Mouse (Mus musculus) midbrain, embryonic 14.5 days (tissue): ENCODE results near the gene Nrg4. TPM values are rescaled to one million over a fixed set of nuclear protein-coding genes. Genes with fewer than 3 reads are reported as not detected.
A peak's percentile ranks its signal among the peaks of the same experiment; 100 is the strongest.

ENCODE experiments used
- ATAC-seq: fragments of 200-750 bp; cut with Nextera tagmentation; 2 replicates; pipeline ENCODE4 v1.8.0; 2017; ENCODE audit warnings: moderate number of reproducible peaks, moderate library complexity; ENCODE audit not compliant: low FRiP score, low TSS enrichment
- DNase-seq: peaks from one replicate; pipeline ENCODE4 v3.0.0-alpha.2; 2015
- H3K27ac ChIP-seq: fragments of 300-500 bp; sonication (generic); replicated peaks from 2 replicates; pipeline ENCODE4 v1.5.1; 2014; ENCODE audit warnings: mild to moderate bottlenecking, low read depth, low read length, moderate library complexity
- H3K27me3 ChIP-seq: fragments of 300-500 bp; sonication (generic); 2 replicates; pipeline ENCODE4 v1.6.1; 2014; ENCODE audit warnings: low read length, control low read depth, mixed read lengths; ENCODE audit not compliant: control insufficient read depth, insufficient read depth
- H3K36me3 ChIP-seq: fragments of 300-500 bp; sonication (generic); 2 replicates; pipeline ENCODE4 v1.6.1; 2014; ENCODE audit warnings: low read length, control low read depth; ENCODE audit not compliant: control insufficient read depth, insufficient read depth
- H3K4me1 ChIP-seq: fragments of 300-500 bp; sonication (generic); 2 replicates; pipeline ENCODE4 v1.6.1; 2014; ENCODE audit warnings: mild to moderate bottlenecking, antibody characterized with exemption, low read length, control low read depth; ENCODE audit not compliant: control insufficient read depth, insufficient read depth
- H3K4me2 ChIP-seq: fragments of 300-500 bp; sonication (generic); 2 replicates; pipeline ENCODE4 v1.6.1; 2014; ENCODE audit warnings: mild to moderate bottlenecking, low read length, moderate library complexity
- H3K4me3 ChIP-seq: fragments of 300-500 bp; sonication (generic); replicated peaks from 2 replicates; pipeline ENCODE4 v1.5.1; 2014; ENCODE audit warnings: low read depth, low read length
- H3K9ac ChIP-seq: fragments of 300-500 bp; sonication (generic); replicated peaks from 2 replicates; pipeline ENCODE4 v1.6.1; 2014; ENCODE audit warnings: mild to moderate bottlenecking, low read length, moderate library complexity
- H3K9me3 ChIP-seq: fragments of 300-500 bp; sonication (generic); 2 replicates; pipeline ENCODE4 v1.6.1; 2016; ENCODE audit warnings: low read length, control low read depth, mixed read lengths; ENCODE audit not compliant: control insufficient read depth
- WGBS: fragments of 180-500 bp; shearing (Covaris S2); extraction: QIAGEN DNeasy Blood & Tissue Kit; methylation state at CpG from one replicate; pipeline ENCODE4 v1.1.7; 2014; 5-methylcytosine and 5-hydroxymethylcytosine counted together
- polyA plus RNA-seq: library from polyadenylated mRNA; unstranded; fragments of >200 nt; fragmentation: Nextera tagmentation; extraction: Ambion mirVana; gene quantifications from 2 replicates; pipeline ENCODE4 v1.2.1, GENCODE M21; 2014

Gene Nrg4
- polyA plus RNA-seq, 1 experiment from 2014 or later = 2.2 TPM

- Histone ChIP-seq H3K27ac (peak overlapping the region; percentile 78), H3K27me3 (peaks cover 8% of the 10 kb centered on the region; the same call in 1 of the 2 replicates), H3K36me3 (no peaks in the 10 kb centered on the region), H3K4me2 (peak overlapping the region; percentile 70), H3K9ac (peak overlapping the region; percentile 71), H3K4me3 (peak overlapping the region; percentile 67), H3K9me3 (no peaks in the 10 kb centered on the region), H3K4me1 (peaks cover 9% of the 10 kb centered on the region; the same call in 1 of the 2 replicates)
- WGBS = 15% methylated on average over 18 of the region's 18 CpGs
- DNase-seq (no peak), ATAC-seq (no peak)
These were observed 805 bp downstream of the Nrg4 start for GRCm38 (mm10) chr9:55325564-55326514.

GRCm38 (mm10) chr9:55325061-55325460 is 1.6 kb downstream of the Nrg4 start:
- Histone ChIP-seq H3K4me2 (no peak overlapping the region), H3K4me1 (peaks cover 9% of the 10 kb centered on the region; the same call in 1 of the 2 replicates), H3K27me3 (peaks cover 8% of the 10 kb centered on the region; the same call in 1 of the 2 replicates), H3K9me3 (no peaks in the 10 kb centered on the region), H3K9ac (no peak overlapping the region), H3K4me3 (no peak overlapping the region), H3K36me3 (no peaks in the 10 kb centered on the region), H3K27ac (no peak overlapping the region)
- peak; percentile 44 for DNase-seq
- 15% methylated on average over 1 of the region's 1 CpGs for WGBS
- no peak for ATAC-seq

GRCm38 (mm10) chr9:55324516-55324915 is 2.1 kb downstream of the Nrg4 start:
- Histone ChIP-seq H3K36me3 (no peaks in the 10 kb centered on the region), H3K27me3 (peaks cover 8% of the 10 kb centered on the region; the same call in 1 of the 2 replicates), H3K9me3 (no peaks in the 10 kb centered on the region), H3K27ac (no peak overlapping the region), H3K4me2 (no peak overlapping the region), H3K4me1 (peaks cover 9% of the 10 kb centered on the region; the same call in 1 of the 2 replicates), H3K9ac (no peak overlapping the region), H3K4me3 (no peak overlapping the region)
- DNase-seq (no peak), ATAC-seq (no peak)
- WGBS = 56% methylated on average over 10 of the region's 10 CpGs

- H3K27ac ChIP-seq = no peak overlapping the region
- DNase-seq (no peak), ATAC-seq (no peak)
- peaks cover 8% of the 10 kb centered on the region; the same call in 1 of the 2 replicates for H3K27me3 ChIP-seq
- no peaks in the 10 kb centered on the region for H3K36me3 ChIP-seq
- H3K9ac ChIP-seq = no peak overlapping the region
- no peaks in the 10 kb centered on the region for H3K9me3 ChIP-seq
- no peak overlapping the region for H3K4me3 ChIP-seq
- no peak overlapping the region for H3K4me2 ChIP-seq
- WGBS = 56% methylated on average over 8 of the region's 8 CpGs
- peaks cover 9% of the 10 kb centered on the region; the same call in 1 of the 2 replicates for H3K4me1 ChIP-seq
These were observed 2.6 kb downstream of the Nrg4 start for GRCm38 (mm10) chr9:55324085-55324484.

GRCm38 (mm10) chr9:55322641-55323040 is 4.0 kb downstream of the Nrg4 start:
- Histone ChIP-seq H3K9me3 (no peaks in the 10 kb centered on the region), H3K27me3 (peaks cover 8% of the 10 kb centered on the region; the same call in 1 of the 2 replicates), H3K4me3 (no peak overlapping the region), H3K4me1 (0 out of 2 replicates have a peak, but pooled peaks cover 3% of the 10 kb centered on the region), H3K4me2 (no peak overlapping the region), H3K27ac (no peak overlapping the region), H3K36me3 (no peaks in the 10 kb centered on the region), H3K9ac (no peak overlapping the region)
- 79% methylated on average over 1 of the region's 1 CpGs for WGBS
- no peak for DNase-seq
- no peak for ATAC-seq

- Histone ChIP-seq H3K9me3 (no peaks in the 10 kb centered on the region), H3K4me1 (no peaks in the 10 kb centered on the region), H3K9ac (no peak overlapping the region), H3K27me3 (no peaks in the 10 kb centered on the region), H3K36me3 (no peaks in the 10 kb centered on the region), H3K4me3 (no peak overlapping the region), H3K27ac (no peak overlapping the region), H3K4me2 (no peak overlapping the region)
- DNase-seq = no peak
- WGBS = 63% methylated on average over 12 of the region's 12 CpGs
- ATAC-seq = no peak
These were observed 12.9 kb downstream of the Nrg4 start for GRCm38 (mm10) chr9:55313619-55314261.

- peak; percentile 95 for DNase-seq
- Histone ChIP-seq H3K4me2 (no peak overlapping the region), H3K27me3 (no peaks in the 10 kb centered on the region), H3K4me1 (no peaks in the 10 kb centered on the region), H3K4me3 (no peak overlapping the region), H3K9me3 (no peaks in the 10 kb centered on the region), H3K36me3 (no peaks in the 10 kb centered on the region), H3K9ac (no peak overlapping the region), H3K27ac (no peak overlapping the region)
- 12% methylated on average over 5 of the region's 5 CpGs for WGBS
- no peak for ATAC-seq
These were observed 15.1 kb downstream of the Nrg4 start for GRCm38 (mm10) chr9:55311560-55311959.

GRCm38 (mm10) chr9:55308455-55308854 is 18.2 kb downstream of the Nrg4 start:
- no peaks in the 10 kb centered on the region for H3K4me1 ChIP-seq
- no peaks in the 10 kb centered on the region for H3K9me3 ChIP-seq
- no peak overlapping the region for H3K4me2 ChIP-seq
- no peak overlapping the region for H3K9ac ChIP-seq
- ATAC-seq (no peak), DNase-seq (no peak)
- H3K36me3 ChIP-seq = no peaks in the 10 kb centered on the region
- H3K27me3 ChIP-seq = no peaks in the 10 kb centered on the region
- H3K4me3 ChIP-seq = no peak overlapping the region
- WGBS = 83% methylated on average over 5 of the region's 5 CpGs
- no peak overlapping the region for H3K27ac ChIP-seq
